Mouse (Mus musculus): ENCODE data around the gene Gm13285.
"Not testable (repeated sequence)": the region's sequence is repeated elsewhere in the genome, so short reads cannot be mapped to it uniquely, and the experiment has no call there.

Gene Gm13285

DNA sequence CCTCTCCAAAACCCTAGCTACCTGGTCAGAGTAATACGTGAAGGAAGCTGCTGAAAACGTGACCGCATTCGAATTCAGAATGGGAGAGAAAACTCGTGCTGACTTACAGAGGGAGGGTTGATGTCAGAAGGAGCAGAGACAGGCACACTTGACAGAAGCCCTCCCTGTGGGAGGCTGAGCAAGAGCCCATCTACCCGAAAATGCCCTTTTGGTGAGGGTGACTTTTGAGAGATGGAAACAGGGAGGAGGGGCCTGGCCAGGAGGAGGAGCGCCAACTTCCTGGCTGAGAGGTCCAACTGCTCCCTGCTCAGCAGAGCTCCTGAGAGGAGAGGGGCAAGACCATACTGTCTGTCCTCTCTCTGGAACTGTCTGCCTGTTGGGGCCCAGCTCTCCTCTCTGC is at the start of gene Gm13285:
Gene Gm13285 (plus strand): TSS at position 301 of the 400 bp plus-strand sequence.
- not testable (repeated sequence) for DNase-seq (ENCODE audit: low spot score)

DNA sequence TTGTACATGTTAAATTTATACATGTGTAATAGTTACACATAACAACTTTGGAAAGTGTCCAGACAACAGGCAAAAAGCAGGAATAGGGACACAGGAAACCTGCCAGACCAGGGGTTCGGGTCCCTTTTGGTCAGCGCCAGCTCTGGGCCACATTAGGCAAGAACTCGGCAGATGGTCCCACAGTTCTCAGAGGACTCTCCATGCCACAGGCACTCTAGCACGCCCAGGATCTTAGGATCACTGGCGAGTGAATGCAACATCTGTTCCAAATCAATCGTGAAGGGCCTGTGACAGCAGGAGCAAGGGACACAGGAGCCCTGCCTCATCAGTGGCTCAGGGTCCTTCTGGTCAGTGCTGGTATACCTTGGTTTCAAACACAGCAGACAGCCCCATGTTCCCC is 49.5 kb upstream of the Gm13285 start:
- DNase-seq (ENCODE audit: low spot score) = no peak

DNA sequence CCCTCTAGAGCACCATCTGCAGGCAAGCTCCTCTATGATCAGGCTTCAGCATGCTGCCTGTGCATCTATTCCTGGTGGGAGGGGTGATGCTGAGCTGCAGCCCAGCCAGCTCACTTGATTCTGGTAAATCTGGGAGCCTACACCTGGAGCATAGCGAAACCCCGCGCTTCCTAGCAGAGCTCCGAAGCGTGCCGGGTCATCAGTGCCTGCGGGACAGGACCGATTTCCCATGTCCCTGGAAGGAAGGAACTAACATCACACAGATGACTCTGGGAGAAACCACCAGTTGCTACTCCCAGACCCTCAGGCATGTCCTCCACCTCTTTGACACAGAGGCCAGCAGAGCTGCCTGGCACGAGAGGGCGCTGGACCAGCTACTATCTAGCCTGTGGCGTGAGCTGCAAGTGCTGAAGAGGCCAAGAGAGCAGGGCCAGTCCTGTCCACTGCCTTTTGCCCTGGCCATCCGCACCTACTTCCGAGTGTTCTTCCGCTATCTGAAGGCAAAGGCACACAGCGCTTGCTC is 44.6 kb upstream of the Gm13285 start, which contains the start of gene Gm13271:
Gene Gm13271 (plus strand): TSS at position 51 of the 523 bp plus-strand sequence.
- not testable (repeated sequence) for DNase-seq (ENCODE audit: low spot score)

DNA sequence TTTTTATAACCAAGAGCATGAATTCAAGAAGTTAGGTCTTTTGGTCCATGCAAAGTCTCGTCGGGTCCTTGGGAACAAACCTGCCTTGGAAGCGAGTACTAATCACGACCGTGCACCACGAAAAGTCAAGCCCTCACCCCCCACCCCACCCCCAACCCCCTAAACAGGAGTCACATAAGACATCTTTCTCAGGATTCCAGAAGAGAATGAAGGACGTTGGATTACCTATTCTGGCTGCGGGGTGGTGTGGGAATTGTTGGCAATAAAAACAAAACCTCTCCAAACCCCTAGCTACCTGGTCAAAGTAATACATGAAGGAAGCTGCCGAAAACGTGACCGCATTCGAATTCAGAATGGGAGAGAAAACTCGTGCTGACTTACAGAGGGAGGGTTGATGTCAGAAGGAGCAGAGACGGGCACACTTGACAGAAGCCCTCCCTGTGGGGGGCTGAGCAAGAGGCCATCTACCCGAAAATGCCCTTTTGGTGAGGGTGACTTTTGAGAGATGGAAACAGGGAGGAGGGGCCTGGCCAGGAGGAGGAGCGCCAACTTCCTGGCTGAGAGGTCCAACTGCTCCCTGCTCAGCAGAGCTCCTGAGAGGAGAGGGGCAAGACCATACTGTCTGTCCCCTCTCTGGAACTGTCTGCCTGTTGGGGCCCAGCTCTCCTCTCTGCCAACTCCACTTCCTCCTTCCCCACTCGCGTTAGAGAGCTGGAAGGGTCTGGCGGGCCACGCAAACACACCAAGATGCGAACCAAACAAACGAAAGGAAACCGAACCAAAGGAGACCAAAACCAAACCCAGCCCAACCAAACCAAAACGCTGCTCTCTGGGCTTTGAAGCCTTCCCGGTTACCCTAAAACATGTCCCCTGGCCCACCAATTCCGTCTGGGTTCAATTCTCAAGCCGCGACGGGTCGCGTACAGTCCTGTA is 42.6 kb upstream of the Gm13285 start:
- not testable (repeated sequence) for DNase-seq (ENCODE audit: low spot score)

DNA sequence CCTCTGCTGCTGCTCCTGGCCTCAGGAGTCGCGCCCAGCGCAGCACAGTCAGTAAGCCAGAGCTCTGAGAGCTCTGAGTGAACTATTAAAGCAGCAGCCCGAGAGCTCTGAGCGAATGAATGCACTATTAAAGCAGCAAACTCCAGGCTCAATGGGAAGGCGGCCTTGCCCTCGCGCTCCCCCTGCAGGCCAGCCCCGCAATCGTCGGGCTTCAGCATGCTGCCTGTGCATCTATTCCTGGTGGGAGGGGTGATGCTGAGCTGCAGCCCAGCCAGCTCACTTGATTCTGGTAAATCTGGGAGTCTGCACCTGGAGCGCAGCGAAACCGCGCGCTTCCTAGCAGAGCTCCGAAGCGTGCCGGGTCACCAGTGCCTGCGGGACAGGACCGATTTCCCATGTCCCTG is 41.8 kb upstream of the Gm13285 start:
- DNase-seq (ENCODE audit: low spot score) = not testable (repeated sequence)

DNA sequence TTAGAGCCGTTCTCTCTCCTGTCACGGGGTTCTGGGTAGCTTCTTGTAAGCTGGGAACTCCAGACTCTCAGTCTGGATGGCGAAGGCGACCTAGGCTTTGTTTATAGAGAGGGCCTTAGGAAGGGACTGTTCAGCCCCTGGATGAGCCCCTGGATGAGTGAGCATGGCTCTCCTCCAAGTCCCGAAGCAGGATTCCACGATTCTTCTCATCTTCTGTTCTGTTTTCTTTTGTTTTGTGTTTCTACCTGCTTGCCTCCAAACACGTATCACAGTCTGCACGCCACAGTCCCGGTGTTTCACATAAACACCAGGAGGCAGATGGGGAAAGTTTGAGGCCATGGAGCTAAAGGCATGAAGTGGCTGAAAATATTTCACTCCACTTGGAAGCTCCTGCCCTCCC is 40.7 kb upstream of the Gm13285 start:
- DNase-seq (ENCODE audit: low spot score) = not testable (repeated sequence)

DNA sequence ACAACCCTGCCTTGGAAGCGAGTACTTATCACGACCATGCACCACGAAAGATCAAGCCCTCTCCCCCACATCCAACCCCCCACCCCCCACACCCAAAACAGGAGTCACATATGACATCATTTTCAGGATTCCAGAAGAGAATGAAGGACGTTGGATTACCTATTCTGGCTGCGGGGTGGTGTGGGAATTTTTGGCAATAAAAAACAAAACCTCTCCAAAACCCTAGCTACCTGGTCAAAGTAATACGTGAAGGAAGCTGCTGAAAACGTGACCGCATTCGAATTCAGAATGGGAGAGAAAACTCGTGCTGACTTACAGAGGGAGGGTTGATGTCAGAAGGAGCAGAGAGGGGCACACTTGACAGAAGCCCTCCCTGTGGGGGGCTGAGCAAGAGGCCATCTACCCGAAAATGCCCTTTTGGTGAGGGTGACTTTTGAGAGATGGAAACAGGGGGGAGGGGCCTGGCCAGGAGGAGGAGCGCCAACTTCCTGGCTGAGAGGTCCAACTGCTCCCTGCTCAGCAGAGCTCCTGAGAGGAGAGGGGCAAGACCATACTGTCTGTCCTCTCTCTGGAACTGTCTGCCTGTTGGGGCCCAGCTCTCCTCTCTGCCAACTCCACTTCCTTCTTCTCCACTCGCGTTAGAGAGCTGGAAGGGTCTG is 39.7 kb upstream of the Gm13285 start, which contains the start of gene Gm13283:
Gene Gm13283 (plus strand): TSS at position 510 of the 659 bp plus-strand sequence.
- not testable (repeated sequence) for DNase-seq (ENCODE audit: low spot score)

DNA sequence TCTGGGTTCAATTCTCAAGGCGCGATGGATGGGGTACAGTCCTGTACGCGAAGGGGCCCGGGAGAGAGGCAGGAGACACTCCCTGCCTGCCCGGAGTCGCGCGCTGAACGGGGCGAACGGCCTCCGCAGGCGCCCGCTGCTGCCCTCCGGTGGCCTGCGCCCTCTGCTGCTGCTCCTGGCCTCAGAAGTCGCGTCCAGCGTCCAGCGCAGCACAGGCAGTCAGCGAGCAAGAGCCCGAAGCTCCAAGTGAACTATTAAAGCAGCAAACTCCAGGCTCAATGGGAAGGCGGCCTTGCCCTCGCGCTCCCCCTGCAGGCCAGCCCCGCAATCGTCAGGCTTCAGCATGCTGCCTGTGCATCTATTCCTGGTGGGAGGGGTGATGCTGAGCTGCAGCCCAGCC is 39.0 kb upstream of the Gm13285 start:
- DNase-seq (ENCODE audit: low spot score) = not testable (repeated sequence)

DNA sequence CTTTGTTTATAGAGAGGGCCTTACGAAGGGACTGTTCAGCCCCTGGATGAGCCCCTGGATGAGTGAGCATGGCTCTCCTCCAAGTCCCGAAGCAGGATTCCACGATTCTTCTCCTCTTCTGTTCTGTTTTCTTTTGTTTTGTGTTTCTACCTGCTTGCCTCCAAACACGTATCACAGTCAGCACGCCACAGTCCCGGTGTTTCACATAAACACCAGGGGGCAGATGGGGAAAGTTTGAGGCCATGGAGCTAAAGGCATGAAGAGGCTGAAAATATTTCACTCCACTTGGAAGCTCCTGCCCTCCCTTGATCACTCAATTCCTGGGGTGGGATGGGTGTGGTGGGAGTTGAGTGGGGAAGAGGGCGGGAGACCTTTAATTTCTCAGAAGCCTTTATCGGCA is 37.7 kb upstream of the Gm13285 start:
- not testable (repeated sequence) for DNase-seq (ENCODE audit: low spot score)

DNA sequence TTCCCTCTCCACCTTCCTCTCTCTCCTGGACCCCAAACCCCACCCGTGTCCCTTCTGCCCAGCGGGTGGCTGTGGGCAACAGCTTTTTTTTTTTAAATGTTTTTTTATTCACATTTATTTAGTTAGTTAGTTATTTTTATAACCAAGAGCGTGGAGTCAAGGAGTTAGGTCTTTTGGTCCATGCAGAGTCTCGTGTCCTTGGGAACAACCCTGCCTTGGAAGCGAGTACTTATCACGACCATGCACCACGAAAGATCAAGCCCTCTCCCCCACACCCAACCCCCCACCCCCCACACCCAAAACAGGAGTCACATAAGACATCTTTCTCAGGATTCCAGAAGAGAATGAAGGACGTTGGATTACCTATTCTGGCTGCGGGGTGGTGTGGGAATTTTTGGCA is 37.1 kb upstream of the Gm13285 start:
- DNase-seq (ENCODE audit: low spot score) = not testable (repeated sequence)

DNA sequence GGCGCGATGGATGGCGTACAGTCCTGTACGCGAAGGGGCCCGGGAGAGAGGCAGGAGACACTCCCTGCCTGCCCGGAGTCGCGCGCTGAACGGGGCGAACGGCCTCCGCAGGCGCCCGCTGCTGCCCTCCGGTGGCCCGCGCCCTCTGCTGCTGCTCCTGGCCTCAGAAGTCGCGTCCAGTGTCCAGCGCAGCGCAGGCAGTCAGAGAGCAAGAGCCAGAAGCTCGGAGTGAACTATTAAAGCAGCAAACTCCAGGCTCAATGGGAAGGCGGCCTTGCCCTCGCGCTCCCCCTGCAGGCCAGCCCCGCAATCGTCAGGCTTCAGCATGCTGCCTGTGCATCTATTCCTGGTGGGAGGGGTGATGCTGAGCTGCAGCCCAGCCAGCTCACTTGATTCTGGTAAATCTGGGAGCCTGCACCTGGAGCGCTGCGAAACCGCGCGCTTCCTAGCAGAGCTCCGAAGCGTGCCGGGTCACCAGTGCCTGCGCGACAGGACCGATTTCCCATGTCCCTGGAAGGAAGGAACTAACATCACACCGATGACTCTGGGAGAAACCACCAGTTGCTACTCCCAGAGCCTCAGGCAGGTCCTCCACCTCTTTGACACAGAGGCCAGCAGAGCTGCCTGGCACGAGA is 36.0 kb upstream of the Gm13285 start:
- not testable (repeated sequence) for DNase-seq (ENCODE audit: low spot score)

DNA sequence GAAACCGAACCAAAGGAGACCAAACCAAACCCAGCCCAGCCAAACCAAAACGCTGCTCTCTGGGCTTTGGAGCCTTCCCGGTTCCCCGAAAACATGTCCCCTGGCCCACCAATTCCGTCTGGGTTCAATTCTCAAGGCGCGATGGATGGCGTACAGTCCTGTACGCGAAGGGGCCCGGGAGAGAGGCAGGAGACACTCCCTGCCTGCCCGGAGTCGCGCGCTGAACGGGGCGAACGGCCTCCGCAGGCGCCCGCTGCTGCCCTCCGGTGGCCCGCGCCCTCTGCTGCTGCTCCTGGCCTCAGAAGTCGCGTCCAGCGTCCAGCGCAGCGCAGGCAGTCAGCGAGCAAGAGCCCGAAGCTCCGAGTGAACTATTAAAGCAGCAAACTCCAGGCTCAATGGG is 25.9 kb upstream of the Gm13285 start, which contains the start of gene Gm13290:
Gene Gm13290 (plus strand): TSS at position 301 of the 400 bp plus-strand sequence.
- not testable (repeated sequence) for DNase-seq (ENCODE audit: low spot score)

DNA sequence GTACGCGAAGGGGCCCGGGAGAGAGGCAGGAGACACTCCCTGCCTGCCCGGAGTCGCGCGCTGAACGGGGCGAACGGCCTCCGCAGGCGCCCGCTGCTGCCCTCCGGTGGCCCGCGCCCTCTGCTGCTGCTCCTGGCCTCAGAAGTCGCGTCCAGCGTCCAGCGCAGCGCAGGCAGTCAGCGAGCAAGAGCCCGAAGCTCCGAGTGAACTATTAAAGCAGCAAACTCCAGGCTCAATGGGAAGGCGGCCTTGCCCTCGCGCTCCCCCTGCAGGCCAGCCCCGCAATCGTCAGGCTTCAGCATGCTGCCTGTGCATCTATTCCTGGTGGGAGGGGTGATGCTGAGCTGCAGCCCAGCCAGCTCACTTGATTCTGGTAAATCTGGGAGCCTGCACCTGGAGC is 22.8 kb upstream of the Gm13285 start, which contains the start of gene Gm13289:
Gene Gm13289 (plus strand): TSS at position 301 of the 400 bp plus-strand sequence.
- not testable (repeated sequence) for DNase-seq (ENCODE audit: low spot score)

DNA sequence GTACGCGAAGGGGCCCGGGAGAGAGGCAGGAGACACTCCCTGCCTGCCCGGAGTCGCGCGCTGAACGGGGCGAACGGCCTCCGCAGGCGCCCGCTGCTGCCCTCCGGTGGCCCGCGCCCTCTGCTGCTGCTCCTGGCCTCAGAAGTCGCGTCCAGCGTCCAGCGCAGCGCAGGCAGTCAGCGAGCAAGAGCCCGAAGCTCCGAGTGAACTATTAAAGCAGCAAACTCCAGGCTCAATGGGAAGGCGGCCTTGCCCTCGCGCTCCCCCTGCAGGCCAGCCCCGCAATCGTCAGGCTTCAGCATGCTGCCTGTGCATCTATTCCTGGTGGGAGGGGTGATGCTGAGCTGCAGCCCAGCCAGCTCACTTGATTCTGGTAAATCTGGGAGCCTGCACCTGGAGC is 19.9 kb upstream of the Gm13285 start, which contains the start of gene Gm13272:
Gene Gm13272 (plus strand): TSS at position 301 of the 400 bp plus-strand sequence.
- DNase-seq (ENCODE audit: low spot score) = not testable (repeated sequence)

DNA sequence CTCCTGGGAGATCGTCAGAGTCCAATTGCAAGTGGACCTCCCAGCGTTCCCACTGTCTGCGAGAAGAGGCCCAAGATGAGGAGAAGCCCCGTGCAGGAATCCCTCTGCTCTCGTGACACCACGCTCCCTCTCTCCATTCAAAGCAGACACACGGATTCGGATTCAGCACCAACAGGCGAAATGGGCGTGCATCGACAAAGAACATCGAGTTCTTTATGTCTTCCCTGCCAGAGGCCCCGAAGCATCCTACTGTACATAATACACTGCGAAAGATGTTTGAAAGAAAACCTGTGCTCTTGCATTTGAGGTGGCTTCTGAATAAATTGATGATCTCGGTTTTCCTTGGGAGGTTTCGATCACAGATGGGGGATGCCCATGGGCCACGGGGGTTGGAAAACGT is 19.1 kb upstream of the Gm13285 start:
- DNase-seq (ENCODE audit: low spot score) = not testable (repeated sequence)

DNA sequence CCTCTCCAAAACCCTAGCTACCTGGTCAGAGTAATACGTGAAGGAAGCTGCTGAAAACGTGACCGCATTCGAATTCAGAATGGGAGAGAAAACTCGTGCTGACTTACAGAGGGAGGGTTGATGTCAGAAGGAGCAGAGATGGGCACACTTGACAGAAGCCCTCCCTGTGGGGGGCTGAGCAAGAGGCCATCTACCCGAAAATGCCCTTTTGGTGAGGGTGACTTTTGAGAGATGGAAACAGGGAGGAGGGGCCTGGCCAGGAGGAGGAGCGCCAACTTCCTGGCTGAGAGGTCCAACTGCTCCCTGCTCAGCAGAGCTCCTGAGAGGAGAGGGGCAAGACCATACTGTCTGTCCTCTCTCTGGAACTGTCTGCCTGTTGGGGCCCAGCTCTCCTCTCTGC is 17.6 kb upstream of the Gm13285 start, which contains the start of gene Ifnz:
Gene Ifnz (plus strand): TSS at position 301 of the 400 bp plus-strand sequence.
- not testable (repeated sequence) for DNase-seq (ENCODE audit: low spot score)

DNA sequence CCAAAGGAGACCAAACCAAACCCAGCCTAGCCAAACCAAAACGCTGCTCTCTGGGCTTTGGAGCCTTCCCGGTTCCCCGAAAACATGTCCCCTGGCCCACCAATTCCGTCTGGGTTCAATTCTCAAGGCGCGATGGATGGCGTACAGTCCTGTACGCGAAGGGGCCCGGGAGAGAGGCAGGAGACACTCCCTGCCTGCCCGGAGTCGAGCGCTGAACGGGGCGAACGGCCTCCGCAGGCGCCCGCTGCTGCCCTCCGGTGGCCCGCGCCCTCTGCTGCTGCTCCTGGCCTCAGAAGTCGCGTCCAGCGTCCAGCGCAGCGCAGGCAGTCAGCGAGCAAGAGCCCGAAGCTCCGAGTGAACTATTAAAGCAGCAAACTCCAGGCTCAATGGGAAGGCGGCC is 17.1 kb upstream of the Gm13285 start:
- DNase-seq (ENCODE audit: low spot score) = not testable (repeated sequence)

DNA sequence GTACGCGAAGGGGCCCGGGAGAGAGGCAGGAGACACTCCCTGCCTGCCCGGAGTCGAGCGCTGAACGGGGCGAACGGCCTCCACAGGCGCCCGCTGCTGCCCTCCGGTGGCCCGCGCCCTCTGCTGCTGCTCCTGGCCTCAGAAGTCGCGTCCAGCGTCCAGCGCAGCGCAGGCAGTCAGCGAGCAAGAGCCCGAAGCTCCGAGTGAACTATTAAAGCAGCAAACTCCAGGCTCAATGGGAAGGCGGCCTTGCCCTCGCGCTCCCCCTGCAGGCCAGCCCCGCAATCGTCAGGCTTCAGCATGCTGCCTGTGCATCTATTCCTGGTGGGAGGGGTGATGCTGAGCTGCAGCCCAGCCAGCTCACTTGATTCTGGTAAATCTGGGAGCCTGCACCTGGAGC is 14.1 kb upstream of the Gm13285 start, which contains the start of gene Gm13276:
Gene Gm13276 (plus strand): TSS at position 301 of the 400 bp plus-strand sequence.
- not testable (repeated sequence) for DNase-seq (ENCODE audit: low spot score)

DNA sequence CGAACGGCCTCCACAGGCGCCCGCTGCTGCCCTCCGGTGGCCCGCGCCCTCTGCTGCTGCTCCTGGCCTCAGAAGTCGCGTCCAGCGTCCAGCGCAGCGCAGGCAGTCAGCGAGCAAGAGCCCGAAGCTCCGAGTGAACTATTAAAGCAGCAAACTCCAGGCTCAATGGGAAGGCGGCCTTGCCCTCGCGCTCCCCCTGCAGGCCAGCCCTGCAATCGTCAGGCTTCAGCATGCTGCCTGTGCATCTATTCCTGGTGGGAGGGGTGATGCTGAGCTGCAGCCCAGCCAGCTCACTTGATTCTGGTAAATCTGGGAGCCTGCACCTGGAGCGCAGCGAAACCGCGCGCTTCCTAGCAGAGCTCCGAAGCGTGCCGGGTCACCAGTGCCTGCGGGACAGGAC is 11.1 kb upstream of the Gm13285 start, which contains the start of gene Gm13277:
Gene Gm13277 (plus strand): TSS at position 231 of the 400 bp plus-strand sequence.
- not testable (repeated sequence) for DNase-seq (ENCODE audit: low spot score)

DNA sequence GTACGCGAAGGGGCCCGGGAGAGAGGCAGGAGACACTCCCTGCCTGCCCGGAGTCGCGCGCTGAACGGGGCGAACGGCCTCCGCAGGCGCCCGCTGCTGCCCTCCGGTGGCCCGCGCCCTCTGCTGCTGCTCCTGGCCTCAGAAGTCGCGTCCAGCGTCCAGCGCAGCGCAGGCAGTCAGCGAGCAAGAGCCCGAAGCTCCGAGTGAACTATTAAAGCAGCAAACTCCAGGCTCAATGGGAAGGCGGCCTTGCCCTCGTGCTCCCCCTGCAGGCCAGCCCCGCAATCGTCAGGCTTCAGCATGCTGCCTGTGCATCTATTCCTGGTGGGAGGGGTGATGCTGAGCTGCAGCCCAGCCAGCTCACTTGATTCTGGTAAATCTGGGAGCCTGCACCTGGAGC is 8.2 kb upstream of the Gm13285 start, which contains the start of gene Gm13278:
Gene Gm13278 (plus strand): TSS at position 301 of the 400 bp plus-strand sequence.
- not testable (repeated sequence) for DNase-seq (ENCODE audit: low spot score)

Measured in spleen, adult 12 weeks (tissue).